Mouse (Mus musculus) forebrain, embryonic 14.5 days (tissue): Measurements from ENCODE around the gene Cmklr1. TPM values are rescaled to one million over a fixed set of nuclear protein-coding genes. Genes with fewer than 3 reads are reported as not detected.

Experiments
- ATAC-seq: fragments of 200-750 bp; cut with Nextera tagmentation; 2 replicates; pipeline ENCODE4 v1.8.0; 2017; ENCODE audit warnings: mild to moderate bottlenecking, moderate library complexity
- DNase-seq: peaks from one replicate; pipeline ENCODE4 v3.0.0-alpha.2; 2015; ENCODE audit warnings: low spot score
- H3K27ac ChIP-seq: fragments of 300-500 bp; sonication (generic); 2 replicates; pipeline ENCODE4 v1.5.1; 2014; ENCODE audit warnings: low read depth, mild to moderate bottlenecking, control low read depth, low read length, moderate library complexity
- H3K27me3 ChIP-seq: fragments of 300-500 bp; sonication (generic); replicated peaks from 2 replicates; pipeline ENCODE4 v1.6.1; 2014; ENCODE audit warnings: low read length, control low read depth, mixed read lengths; ENCODE audit not compliant: control insufficient read depth, insufficient read depth
- H3K36me3 ChIP-seq: fragments of 300-500 bp; sonication (generic); 2 replicates; pipeline ENCODE4 v1.6.1; 2014; ENCODE audit warnings: low read length, control low read depth; ENCODE audit not compliant: control insufficient read depth, insufficient read depth
- H3K4me1 ChIP-seq: fragments of 300-500 bp; sonication (generic); 2 replicates; pipeline ENCODE4 v1.6.1; 2014; ENCODE audit warnings: antibody characterized with exemption, low read length, control low read depth; ENCODE audit not compliant: control insufficient read depth, insufficient read depth
- H3K4me2 ChIP-seq: fragments of 300-500 bp; sonication (generic); 2 replicates; pipeline ENCODE4 v1.6.1; 2014; ENCODE audit warnings: mild to moderate bottlenecking, control low read depth, low read length
- H3K4me3 ChIP-seq: fragments of 300-500 bp; sonication (generic); 2 replicates; pipeline ENCODE4 v1.5.1; 2014; ENCODE audit warnings: low read depth, low read length, control low read depth
- H3K9ac ChIP-seq: fragments of 300-500 bp; sonication (generic); 2 replicates; pipeline ENCODE4 v1.6.1; 2014; ENCODE audit warnings: mild to moderate bottlenecking, low read length, control low read depth, moderate library complexity
- H3K9me3 ChIP-seq: fragments of 300-500 bp; sonication (generic); replicated peaks from 2 replicates; pipeline ENCODE4 v1.6.1; 2016; ENCODE audit warnings: low read length, control low read depth, mixed read lengths; ENCODE audit not compliant: control insufficient read depth
- WGBS: fragments of 180-500 bp; shearing (Covaris S2); extraction: QIAGEN DNeasy Blood & Tissue Kit; methylation state at CpG from one replicate; pipeline ENCODE4 v1.1.7; 2014; 5-methylcytosine and 5-hydroxymethylcytosine counted together
- polyA plus RNA-seq: library from polyadenylated mRNA; unstranded; fragments of >200 nt; fragmentation: Nextera tagmentation; extraction: Ambion mirVana; gene quantifications from 2 replicates; pipeline ENCODE4 v1.2.1, GENCODE M21; 2014

Gene Cmklr1
- polyA plus RNA-seq, 1 experiment from 2014 or later: 1.6 TPM

DNA sequence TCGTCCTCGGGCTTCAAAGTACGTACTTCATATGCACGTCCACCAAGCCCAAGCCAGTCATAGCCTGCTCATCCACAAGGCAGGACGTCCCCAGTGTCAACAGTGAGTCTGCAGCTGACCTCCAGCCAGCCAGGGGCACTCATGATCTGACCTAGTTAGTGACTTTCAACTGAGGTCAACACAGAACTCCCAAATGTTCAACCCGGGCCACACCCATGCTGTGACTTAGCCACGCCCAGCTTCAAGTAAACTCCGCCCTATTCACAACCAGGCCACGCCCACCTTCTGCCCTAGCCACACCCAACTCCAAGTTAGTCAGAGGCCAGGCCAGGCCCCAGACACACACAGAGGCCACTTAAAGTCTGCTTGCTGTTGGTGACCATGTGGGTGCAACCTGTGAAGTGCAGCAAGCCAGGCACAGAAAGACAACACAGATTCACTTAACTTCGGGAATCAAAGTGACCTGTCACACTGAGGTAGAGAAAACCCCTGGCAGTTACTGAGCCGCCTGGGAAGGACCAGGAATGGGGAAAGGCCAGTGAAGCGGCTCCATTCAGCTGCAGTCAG, 14.5 kb upstream of the Cmklr1 start:
- Histone ChIP-seq H3K4me2 (no peak overlapping the region), H3K27ac (no peak overlapping the region), H3K4me3 (no peak overlapping the region), H3K9me3 (no peaks in the 10 kb centered on the region; the same call in 1 of the 2 replicates), H3K9ac (no peak overlapping the region), H3K27me3 (no peaks in the 10 kb centered on the region), H3K36me3 (no peaks in the 10 kb centered on the region), H3K4me1 (no peaks in the 10 kb centered on the region)
- 76% methylated on average over 12 of the region's 12 CpGs for WGBS
- ATAC-seq (no peak), DNase-seq (no peak)

DNA sequence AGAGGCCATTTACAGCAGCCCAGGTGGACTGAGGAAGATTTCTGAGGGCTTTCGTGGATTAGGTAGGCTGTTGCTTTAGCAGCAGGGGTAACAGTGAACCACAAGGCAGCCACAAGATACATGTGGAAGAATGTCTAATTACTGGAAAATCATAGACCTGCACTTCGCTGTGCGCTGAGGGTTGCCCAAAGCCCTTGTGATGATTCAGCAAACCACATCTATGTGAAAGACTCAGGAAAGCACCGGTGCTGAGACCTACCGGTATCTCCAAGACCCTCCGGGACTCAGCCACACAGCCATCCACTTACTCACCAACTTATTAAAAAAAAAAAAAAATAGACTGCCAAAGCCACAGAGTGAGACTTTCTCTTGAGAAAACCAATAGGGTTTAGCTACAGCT, 13.9 kb upstream of the Cmklr1 start:
- ATAC-seq (no peak), DNase-seq (no peak)
- no peaks in the 10 kb centered on the region for H3K4me1 ChIP-seq
- H3K36me3 ChIP-seq: no peaks in the 10 kb centered on the region
- no peak overlapping the region for H3K27ac ChIP-seq
- H3K9ac ChIP-seq: no peak overlapping the region
- no peak overlapping the region for H3K4me3 ChIP-seq
- WGBS: 96% methylated on average over 6 of the region's 6 CpGs
- H3K9me3 ChIP-seq: no peaks in the 10 kb centered on the region; the same call in 1 of the 2 replicates
- H3K27me3 ChIP-seq: no peaks in the 10 kb centered on the region
- no peak overlapping the region for H3K4me2 ChIP-seq

DNA sequence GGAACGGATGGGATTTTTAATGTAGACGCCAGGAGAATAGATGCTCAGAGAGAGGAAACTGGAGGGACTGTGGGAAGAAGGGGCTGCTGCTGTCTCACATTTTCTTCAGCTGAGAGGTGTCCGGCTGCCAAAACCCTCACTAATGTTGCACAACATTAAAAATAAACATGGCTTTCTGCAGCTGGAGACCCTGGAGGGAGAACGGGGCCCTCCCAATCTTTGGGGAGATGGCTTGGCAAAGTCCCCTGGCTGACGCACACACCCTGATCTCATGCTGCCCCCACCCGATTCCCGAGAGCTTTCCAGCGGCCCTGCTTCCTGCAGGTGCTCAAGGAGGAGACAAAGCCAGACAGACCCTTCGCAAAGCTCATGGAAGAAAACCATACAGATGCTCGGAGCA, 10.6 kb upstream of the Cmklr1 start:
- DNase-seq: no peak
- Histone ChIP-seq H3K27ac (no peak overlapping the region), H3K9me3 (no peaks in the 10 kb centered on the region), H3K36me3 (no peaks in the 10 kb centered on the region), H3K4me3 (no peak overlapping the region), H3K4me2 (no peak overlapping the region), H3K27me3 (no peaks in the 10 kb centered on the region), H3K9ac (no peak overlapping the region), H3K4me1 (no peaks in the 10 kb centered on the region)
- 81% methylated on average over 10 of the region's 10 CpGs for WGBS
- no peak for ATAC-seq

DNA sequence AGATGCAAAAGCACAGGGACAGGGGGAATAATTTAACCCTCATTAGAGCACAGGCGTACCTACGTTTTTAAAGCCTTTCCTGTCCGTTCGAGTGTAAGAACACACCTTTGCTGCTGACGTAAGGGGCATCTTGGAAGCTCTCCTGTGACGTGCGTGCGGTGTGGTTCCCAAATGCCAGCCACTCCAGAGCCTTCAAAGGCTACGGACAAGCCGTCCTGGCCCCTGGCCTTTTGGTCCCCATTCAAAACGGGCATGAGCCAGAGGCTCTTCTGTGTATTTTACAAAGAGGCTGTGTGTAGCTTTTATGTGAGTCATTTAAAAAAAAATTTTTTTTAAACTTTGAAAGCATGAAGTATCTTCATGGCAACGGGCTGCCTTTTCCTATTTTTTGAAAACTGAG, 4.6 kb upstream of the Cmklr1 start:
- H3K4me3 ChIP-seq: no peak overlapping the region
- H3K9ac ChIP-seq: no peak overlapping the region
- H3K4me2 ChIP-seq: no peak overlapping the region
- no peak for ATAC-seq
- H3K27ac ChIP-seq: no peak overlapping the region
- H3K4me1 ChIP-seq: no peaks in the 10 kb centered on the region
- WGBS: 78% methylated on average over 12 of the region's 12 CpGs
- 0 out of 2 replicates have a peak, but pooled peaks cover 4% of the 10 kb centered on the region for H3K27me3 ChIP-seq
- H3K9me3 ChIP-seq: no peaks in the 10 kb centered on the region
- no peak for DNase-seq
- H3K36me3 ChIP-seq: no peaks in the 10 kb centered on the region

DNA sequence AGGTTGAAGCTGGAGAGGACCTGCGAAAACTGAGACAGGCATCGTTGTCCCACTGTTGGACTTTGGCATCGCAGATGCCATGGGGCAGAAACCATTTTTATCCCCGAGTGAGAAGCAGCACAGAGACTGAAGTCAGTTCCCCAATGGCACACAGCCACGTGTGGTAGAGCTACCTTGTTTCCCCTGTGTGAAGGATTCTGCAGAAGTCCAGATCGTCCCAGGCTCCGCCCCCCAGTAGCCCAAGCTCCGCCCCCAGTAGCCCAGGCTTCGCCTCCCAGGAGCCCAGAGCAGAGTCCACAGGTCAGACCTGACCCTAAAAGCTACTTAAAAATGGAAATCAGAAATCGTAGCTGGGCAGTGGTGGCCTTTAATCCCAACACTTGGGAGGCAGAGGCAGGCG, 4.0 kb upstream of the Cmklr1 start:
- Histone ChIP-seq H3K27me3 (0 out of 2 replicates have a peak, but pooled peaks cover 4% of the 10 kb centered on the region), H3K36me3 (no peaks in the 10 kb centered on the region), H3K4me2 (no peak overlapping the region), H3K9me3 (no peaks in the 10 kb centered on the region), H3K4me1 (no peaks in the 10 kb centered on the region), H3K4me3 (no peak overlapping the region), H3K9ac (no peak overlapping the region), H3K27ac (no peak overlapping the region)
- WGBS: 74% methylated on average over 11 of the region's 11 CpGs
- ATAC-seq (no peak), DNase-seq (no peak)

DNA sequence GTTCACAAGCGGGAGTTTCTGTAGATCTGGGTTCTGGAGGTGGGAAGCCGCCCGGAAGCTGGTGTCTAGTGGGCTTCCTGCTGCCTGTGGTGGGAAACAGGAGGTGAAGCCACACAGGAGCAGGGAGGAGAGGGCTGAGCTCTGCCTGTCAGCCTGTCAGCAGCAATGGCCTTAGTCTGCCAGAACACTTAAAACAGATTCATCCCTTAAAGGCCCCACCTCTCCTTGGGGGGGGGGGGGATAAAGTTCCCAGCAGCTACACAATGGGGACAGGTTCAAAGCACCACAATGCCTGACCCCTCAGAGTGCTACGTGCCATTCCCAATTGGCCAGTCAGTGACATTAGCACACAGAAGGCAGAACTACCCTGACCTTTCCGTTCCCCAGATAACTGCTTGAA, 2.0 kb upstream of the Cmklr1 start:
- 38% methylated on average over 5 of the region's 5 CpGs for WGBS
- H3K9me3 ChIP-seq: no peaks in the 10 kb centered on the region
- H3K27ac ChIP-seq: no peak overlapping the region
- H3K36me3 ChIP-seq: no peaks in the 10 kb centered on the region
- H3K27me3 ChIP-seq: 0 out of 2 replicates have a peak, but pooled peaks cover 4% of the 10 kb centered on the region
- no peak overlapping the region for H3K4me3 ChIP-seq
- no peak for DNase-seq
- H3K4me2 ChIP-seq: no peak overlapping the region
- no peak for ATAC-seq
- no peaks in the 10 kb centered on the region for H3K4me1 ChIP-seq
- no peak overlapping the region for H3K9ac ChIP-seq

DNA sequence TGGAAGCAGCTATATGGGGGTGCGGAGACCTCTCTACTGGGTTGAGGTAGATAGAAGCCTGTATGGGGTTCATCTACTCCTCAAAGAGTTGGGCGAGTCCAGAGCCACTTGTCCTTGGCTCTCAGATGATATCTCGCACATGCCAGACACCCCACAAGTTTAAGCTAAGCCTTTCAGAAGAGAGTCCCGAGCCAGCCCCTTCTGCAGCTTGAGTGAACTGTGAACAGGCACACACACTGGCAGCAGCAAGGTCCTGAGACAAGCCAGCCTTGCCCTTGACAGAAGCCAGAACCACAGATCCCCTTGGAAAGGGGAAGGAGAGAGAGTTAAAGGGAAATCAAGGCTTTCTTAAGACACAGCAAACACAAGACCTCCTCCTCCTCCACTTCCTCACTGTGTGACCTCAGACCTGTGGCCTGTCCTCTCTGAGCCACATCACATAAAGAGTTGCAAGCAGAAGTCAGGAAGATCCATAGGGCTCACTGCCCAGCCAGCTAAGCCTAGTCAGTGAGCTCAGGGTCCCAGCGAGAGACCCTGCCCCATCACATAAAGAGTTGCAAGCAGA, 1.5 kb downstream of the Cmklr1 start:
- Histone ChIP-seq H3K9ac (no peak overlapping the region), H3K4me2 (no peak overlapping the region), H3K4me1 (no peaks in the 10 kb centered on the region), H3K4me3 (no peak overlapping the region), H3K9me3 (no peaks in the 10 kb centered on the region), H3K27me3 (0 out of 2 replicates have a peak, but pooled peaks cover 4% of the 10 kb centered on the region), H3K27ac (no peak overlapping the region), H3K36me3 (no peaks in the 10 kb centered on the region)
- ATAC-seq (no peak), DNase-seq (no peak)
- 81% methylated on average over 5 of the region's 5 CpGs for WGBS

DNA sequence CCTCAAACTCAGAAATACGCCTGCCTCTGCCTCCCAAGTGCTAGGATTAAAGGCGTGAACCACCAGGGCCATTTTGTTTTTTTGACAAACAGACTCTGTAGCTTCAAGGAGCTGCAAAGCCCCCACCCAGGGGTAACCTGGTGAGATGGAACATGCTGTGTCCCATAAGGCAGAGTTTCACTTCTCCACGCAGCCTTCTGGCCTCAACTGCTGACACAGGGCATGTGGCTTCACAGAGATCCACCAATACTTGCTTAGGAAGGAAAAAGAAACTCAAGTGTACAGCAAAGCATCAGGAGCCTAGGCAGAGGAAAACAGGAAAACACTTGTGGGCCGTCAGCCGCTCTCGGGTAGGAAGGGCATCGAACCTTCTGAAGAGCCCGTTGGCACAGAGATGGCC, 3.1 kb downstream of the Cmklr1 start:
- ATAC-seq (no peak), DNase-seq (no peak)
- 90% methylated on average over 8 of the region's 8 CpGs for WGBS
- Histone ChIP-seq H3K9me3 (no peaks in the 10 kb centered on the region), H3K27ac (no peak overlapping the region), H3K4me1 (peaks cover 3% of the 10 kb centered on the region), H3K36me3 (no peaks in the 10 kb centered on the region), H3K9ac (no peak overlapping the region), H3K4me2 (no peak overlapping the region), H3K27me3 (0 out of 2 replicates have a peak, but pooled peaks cover 4% of the 10 kb centered on the region), H3K4me3 (no peak overlapping the region)

DNA sequence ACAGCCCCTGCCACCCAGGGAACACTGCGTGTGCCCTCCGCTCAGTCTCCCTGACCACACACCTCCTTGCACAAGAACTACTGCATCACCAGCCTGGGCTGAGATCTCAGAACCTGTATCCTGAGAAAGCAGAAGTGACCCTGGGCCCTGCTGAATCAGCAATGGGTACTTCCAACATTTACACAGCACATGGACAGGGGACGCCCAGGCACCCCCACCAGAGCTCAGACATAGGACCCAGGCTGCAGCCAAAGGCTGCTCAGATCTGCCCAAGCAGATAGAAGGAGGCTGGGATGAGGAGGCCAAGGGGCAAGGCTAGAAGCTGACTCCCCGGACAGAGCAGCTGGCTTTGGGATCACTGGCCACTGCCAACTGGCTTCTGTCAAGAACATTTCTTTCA, 5.7 kb downstream of the Cmklr1 start:
- Histone ChIP-seq H3K4me2 (no peak overlapping the region), H3K4me1 (peaks cover 3% of the 10 kb centered on the region), H3K9ac (no peak overlapping the region), H3K36me3 (no peaks in the 10 kb centered on the region), H3K4me3 (no peak overlapping the region), H3K27me3 (no peaks in the 10 kb centered on the region), H3K27ac (no peak overlapping the region), H3K9me3 (no peaks in the 10 kb centered on the region)
- no peak for DNase-seq
- 93% methylated on average over 4 of the region's 4 CpGs for WGBS
- no peak for ATAC-seq
